Mouse (Mus musculus): ENCODE data around the gene Shoc2.
"Not testable (repeated sequence)": the region's sequence is repeated elsewhere in the genome, so short reads cannot be mapped to it uniquely, and the experiment has no call there.

The Shoc2 gene

DNA sequence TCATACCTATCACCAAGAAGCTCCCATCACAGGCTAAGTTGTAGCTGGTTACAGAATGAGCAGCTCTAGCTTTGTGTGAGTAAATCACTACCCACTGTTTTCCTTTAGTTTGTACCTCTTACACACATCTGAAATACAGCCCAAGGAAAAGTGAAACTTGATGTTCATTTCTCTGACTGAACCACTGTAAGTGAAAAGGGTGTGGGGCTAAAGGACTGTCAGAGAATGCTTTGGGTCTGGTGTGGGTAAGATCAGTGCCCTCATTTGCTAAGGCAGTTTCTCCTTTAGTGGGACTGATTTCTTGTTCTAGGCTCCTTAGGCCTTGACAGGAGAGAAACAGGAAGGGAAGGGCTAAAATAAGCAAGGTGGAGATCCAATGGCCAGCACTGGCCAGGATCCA lies 10.1 kb upstream of the Shoc2 start:
- no peak for DNase-seq

DNA sequence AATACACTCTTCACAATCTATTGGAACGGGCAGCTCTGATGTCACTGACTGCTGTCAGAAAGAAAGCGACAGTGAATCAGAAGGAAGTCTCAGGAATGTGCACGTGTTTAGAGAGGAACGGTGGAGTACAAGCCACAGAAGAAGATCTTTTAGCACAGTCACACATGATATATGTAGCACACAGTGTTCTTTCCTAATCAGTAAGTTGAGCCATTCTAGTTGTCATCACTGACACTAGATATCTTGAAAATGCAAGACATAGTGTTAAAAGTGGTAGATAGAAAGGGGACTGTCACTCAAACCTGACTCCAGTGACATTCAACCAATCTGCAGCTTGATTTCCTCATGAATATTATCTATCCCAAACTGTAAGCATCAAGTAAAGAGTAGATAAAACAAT lies 4.6 kb upstream of the Shoc2 start:
- no peak for DNase-seq

DNA sequence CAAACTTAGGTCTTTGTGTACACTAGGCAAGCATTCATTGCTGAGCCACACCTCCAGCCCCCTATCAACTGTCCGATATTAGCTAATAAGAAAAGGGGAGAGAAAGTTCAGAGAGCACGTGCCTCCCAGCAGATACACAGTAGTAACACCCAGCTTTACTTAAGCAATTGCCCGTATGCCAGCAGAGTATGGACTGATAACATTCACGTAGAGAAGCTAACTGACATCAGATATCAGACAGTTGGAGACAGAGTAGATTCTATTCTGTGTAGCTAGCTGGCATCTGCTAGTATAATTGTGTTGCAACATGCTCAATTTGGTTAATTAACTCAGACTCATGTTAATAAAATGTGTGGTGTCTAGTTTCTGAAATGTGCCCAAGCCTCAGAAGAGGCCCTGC lies 3.0 kb upstream of the Shoc2 start:
- DNase-seq, result no peak

- no peak for DNase-seq
Observed at GRCm38 (mm10) chr19:53942342-53942741, 1.8 kb upstream of the Shoc2 start.

GRCm38 (mm10) chr19:53944786-53945169 lies 672 bp downstream of the Shoc2 start:
- no peak for DNase-seq

DNA sequence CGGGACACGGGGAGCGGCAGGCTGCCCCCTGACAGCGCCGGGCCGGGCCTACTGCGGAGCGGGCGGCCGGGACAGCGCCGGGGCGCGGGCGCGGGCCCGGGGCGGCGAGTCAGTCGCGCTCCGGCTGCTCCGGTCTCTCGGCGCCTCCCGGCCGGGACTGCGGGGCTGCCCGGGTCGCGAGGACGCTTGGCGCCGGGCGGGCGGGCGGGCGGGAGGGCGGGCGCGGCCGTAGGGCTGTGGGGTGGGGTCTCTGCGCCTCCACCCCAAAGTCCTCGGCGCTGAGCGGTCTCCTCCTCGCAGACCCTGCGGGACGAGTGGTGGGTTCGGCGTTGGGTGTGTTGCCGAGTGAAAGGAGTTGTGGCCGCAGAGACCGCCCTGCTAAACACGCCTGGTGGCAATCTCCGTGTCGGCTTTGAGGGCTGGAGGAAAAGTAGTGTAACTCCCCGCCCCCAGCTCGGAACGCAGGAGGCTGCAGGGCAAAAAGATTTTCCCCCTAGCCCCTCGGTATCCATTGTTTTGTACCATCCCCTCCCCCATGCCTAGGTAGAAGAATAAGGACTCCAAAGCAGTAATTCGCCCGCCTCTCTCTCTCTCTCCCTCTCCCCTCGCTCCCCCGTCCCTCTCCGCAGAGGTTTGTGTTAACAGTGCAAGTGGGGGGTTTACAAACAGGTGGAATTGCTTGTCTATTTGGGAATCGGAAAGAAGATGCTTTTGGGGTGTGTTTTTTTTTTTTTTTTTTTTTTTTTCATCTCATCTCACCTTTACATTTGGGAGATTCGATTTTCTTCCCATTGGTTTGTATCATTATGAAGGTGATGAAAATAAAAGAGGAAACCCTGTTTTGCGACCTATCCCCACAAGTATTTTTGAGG lies 1.3 kb downstream of the Shoc2 start:
- peak; percentile 67 for DNase-seq

- DNase-seq, result no peak
Observed at GRCm38 (mm10) chr19:53957513-53957912, 13.4 kb downstream of the Shoc2 start.

DNA sequence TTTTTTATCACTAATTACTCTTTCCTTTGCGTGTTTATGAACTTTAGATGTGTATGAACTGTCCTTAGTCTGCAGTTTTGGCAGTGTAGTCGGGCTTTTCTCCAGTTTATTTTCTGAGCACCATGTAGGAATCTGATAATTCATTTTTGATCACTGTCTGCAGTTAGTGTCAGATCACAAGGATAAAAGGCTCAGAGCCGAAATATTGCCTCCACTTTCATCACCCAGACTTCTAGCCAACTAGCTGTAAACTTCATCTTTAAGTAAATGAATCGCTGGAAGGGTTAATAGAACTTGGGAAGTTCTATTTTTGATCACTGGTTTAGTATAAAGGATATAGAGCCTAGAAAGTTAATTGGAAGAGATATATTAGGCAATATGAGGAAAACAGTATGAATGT lies 18.4 kb downstream of the Shoc2 start:
- DNase-seq, result no peak

DNA sequence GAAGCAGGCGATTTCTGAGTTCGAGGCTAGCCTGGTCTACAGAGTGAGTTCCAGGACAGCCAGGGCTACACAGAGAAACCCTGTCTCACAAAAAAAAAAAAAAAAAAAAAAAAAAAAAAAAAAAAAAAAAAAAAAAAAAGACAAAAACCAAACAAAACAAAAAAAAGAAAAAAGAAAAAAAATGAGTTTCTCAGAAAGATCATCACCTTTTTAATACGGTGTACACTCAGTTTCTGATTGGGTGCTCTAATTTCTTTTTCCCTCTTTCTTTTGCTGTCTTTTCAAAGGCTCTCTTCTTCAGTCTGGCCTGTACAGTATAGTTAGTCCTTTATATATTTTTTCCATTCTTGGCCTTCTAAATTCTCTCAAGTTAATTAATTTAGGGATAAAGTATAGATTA lies 20.2 kb downstream of the Shoc2 start:
- not testable (repeated sequence) for DNase-seq

- no peak for DNase-seq
Observed at GRCm38 (mm10) chr19:53964910-53965633, 21.0 kb downstream of the Shoc2 start.

GRCm38 (mm10) chr19:53969226-53969625 lies 25.1 kb downstream of the Shoc2 start:
- DNase-seq, result no peak

- DNase-seq, result no peak
Observed at GRCm38 (mm10) chr19:53971938-53972337, 27.8 kb downstream of the Shoc2 start.

GRCm38 (mm10) chr19:53973656-53974055 lies 29.6 kb downstream of the Shoc2 start:
- DNase-seq, result no peak

DNA sequence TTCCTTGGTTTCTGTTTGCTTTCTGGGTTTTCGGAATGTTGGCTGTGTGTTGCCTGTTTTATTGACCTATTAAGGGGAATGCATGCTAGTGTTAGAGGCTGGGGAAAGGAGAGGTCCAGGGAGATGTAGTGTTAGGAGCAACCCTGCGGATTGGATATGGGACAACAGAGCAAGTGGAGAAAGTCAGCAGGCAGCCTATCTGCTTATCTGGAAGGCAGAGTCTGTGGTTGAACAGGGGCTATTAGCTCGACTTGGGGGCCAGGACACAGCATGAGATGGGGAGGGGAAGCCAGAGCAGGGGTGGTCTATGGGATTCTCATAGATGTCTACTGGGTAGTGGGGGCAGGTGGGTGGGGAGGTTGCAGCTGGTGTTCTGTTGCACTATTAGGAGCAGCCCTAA lies 37.9 kb downstream of the Shoc2 start:
- no peak for DNase-seq

DNA sequence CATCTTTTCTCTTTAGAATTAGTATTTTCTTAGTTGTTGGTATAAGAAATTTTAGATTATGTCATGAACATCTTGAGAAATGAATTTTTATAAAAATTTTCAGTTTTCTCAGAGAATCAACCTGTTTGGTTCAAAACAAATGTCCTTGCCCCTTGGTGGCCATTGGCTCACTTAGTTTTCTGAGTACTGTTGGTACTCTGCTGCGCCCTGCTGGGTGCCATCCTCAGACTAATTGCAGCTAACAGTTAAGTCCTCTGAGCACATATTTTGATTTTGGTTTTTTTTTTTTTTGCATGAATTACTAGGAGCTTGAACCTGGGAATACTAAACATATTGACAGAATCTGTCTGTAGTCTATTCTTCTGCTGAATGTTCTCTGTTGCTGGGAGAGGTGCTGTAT lies 39.2 kb downstream of the Shoc2 start:
- DNase-seq, result no peak

DNA sequence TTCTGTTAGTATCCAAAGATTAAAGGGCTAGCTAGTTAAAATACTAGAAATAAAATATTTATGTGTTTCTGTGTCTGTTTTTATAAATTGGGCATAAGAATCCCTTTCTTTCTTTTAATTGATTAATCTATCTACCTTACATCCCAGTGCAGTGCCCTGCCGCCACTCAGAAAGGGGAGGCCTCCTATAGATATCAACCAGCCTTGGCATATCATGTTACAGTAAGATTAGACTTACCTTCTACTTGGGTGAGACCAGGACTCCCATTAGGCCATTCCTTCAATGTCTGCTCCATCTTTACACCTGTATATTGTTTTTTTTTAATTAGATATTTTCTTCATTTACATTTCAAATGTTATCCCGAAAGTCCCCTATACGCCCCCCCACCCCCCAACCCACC lies 40.5 kb downstream of the Shoc2 start:
- no peak for DNase-seq

- DNase-seq, result no peak
Observed at GRCm38 (mm10) chr19:53990538-53990937, 46.4 kb downstream of the Shoc2 start.

- no peak for DNase-seq
Observed at GRCm38 (mm10) chr19:53993860-53994259, 49.8 kb downstream of the Shoc2 start.

GRCm38 (mm10) chr19:53994276-53994675 lies 50.2 kb downstream of the Shoc2 start:
- no peak for DNase-seq

- no peak for DNase-seq
Observed at GRCm38 (mm10) chr19:54010973-54011372, 66.9 kb downstream of the Shoc2 start.

GRCm38 (mm10) chr19:54014999-54015398 lies 70.9 kb downstream of the Shoc2 start:
- no peak for DNase-seq

- DNase-seq, result no peak
Observed at GRCm38 (mm10) chr19:54015503-54015902, 71.4 kb downstream of the Shoc2 start.

DNA sequence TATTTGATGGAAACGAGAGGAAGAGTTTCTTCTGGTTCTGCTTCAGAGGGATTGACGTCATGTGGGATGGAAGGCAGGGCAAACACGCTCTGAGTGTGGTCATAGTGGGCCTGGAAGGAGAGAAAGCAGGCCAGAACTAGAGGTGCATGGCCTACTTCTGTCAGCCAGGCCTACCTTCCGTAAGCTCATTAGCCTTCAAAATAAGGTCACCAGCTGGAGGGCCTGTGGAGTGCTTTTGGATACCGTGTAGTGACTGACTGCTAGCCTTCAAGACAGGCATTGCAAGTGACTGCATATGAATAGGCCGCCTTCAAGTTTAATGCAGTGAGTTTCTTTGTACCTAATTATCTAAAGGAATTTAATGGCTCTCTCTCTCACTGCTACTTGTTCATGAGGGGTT lies 91.0 kb downstream of the Shoc2 start:
- DNase-seq, result no peak

DNA sequence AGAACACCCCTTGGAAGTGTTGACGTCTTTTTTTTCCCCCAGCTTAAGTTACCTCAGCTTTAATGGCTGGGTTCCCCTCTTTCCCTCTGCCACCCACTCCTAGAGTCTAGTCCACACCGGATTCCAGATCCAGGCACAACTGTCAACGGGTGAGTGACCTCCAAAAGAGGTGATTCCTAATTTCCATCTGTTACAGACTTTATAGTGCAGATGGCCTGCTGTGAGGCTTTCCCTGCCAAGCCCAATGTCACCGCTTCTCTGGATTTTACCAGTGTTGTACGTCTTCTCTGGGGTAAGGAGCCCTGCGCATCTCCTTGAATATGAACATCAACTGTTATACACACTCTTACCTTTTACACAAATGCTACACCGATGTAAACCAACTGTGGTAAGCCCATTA lies 95.3 kb downstream of the Shoc2 start:
- no peak for DNase-seq
